Mouse (Mus musculus) MEL (cell line): ENCODE data around the gene Olfr766-ps1.

Experiments used
- CHD1 ChIP-seq: IDR thresholded peaks from 2 replicates; pipeline ENCODE4 v1.6.1; 2012; ENCODE audit warnings: low read depth, mild to moderate bottlenecking, inconsistent platforms, low read length, improper control_type of control experiment
- CTCF ChIP-seq, 3 experiments: IDR thresholded peaks in 2 of 3; conservative IDR thresholded peaks in 1 of 3; 2 replicates each; pipeline ENCODE4 v1.5.1; 2011 to 2012; ENCODE audit warnings: low read length in 3 of 3, low read depth in 2 of 3, mild to moderate bottlenecking in 2 of 3, improper control_type of control experiment in 1 of 3, inconsistent platforms in 1 of 3, mixed read lengths in 1 of 3, moderate library complexity in 1 of 3; ENCODE audit not compliant: control insufficient read depth in 1 of 3, insufficient read depth in 1 of 3, poor library complexity in 1 of 3, severe bottlenecking in 1 of 3
- E2F4 ChIP-seq: IDR thresholded peaks from 2 replicates; pipeline ENCODE4 v1.6.1; 2011; ENCODE audit warnings: low read depth, low read length, improper control_type of control experiment, borderline replicate concordance
- GATA1 ChIP-seq: IDR thresholded peaks from 2 replicates; pipeline ENCODE4 v1.6.1; 2011; ENCODE audit warnings: low read depth, low read length, improper control_type of control experiment
- HCFC1 ChIP-seq: IDR thresholded peaks from 2 replicates; pipeline ENCODE4 v1.6.1; 2012; ENCODE audit warnings: low read depth, mild to moderate bottlenecking, inconsistent platforms, low read length, improper control_type of control experiment, moderate library complexity
- MEF2A ChIP-seq: IDR thresholded peaks from 2 replicates; pipeline ENCODE4 v1.6.1; 2014; ENCODE audit warnings: low read depth, mild to moderate bottlenecking, inconsistent platforms, low read length, improper control_type of control experiment; ENCODE audit not compliant: poor library complexity, insufficient replicate concordance, severe bottlenecking; ENCODE audit errors: extremely low read depth
- MYB ChIP-seq: IDR thresholded peaks from 2 replicates; pipeline ENCODE4 v1.6.1; 2011; ENCODE audit warnings: mild to moderate bottlenecking, low read depth, low read length, improper control_type of control experiment
- POLR2A ChIP-seq, 2 experiments: IDR thresholded peaks; 2 replicates each; pipeline ENCODE4 v1.6.1; 2011 to 2012; ENCODE audit warnings: low read length in 2 of 2, mild to moderate bottlenecking in 2 of 2, control low read depth in 1 of 2, improper control_type of control experiment in 1 of 2, low read depth in 1 of 2, moderate library complexity in 1 of 2; ENCODE audit not compliant: control insufficient read depth in 1 of 2, insufficient read depth in 1 of 2, poor library complexity in 1 of 2
- POLR2AphosphoS2 ChIP-seq: IDR thresholded peaks from 2 replicates; pipeline ENCODE4 v1.6.1; 2011; ENCODE audit warnings: low read length, improper control_type of control experiment
- RAD21 ChIP-seq: IDR thresholded peaks from 2 replicates; pipeline ENCODE4 v1.6.1; 2011; ENCODE audit warnings: mild to moderate bottlenecking, low read depth, low read length, improper control_type of control experiment
- SMC3 ChIP-seq: IDR thresholded peaks from 2 replicates; pipeline ENCODE4 v1.6.1; 2011; ENCODE audit warnings: low read depth, low read length, improper control_type of control experiment
- TBP ChIP-seq: IDR thresholded peaks from 2 replicates; pipeline ENCODE4 v1.8.0; 2011; ENCODE audit warnings: low read depth, low read length, improper control_type of control experiment
- TCF12 ChIP-seq: IDR thresholded peaks from 2 replicates; pipeline ENCODE4 v1.6.1; 2014; ENCODE audit warnings: low read depth, mild to moderate bottlenecking, inconsistent platforms, low read length, improper control_type of control experiment, moderate library complexity

GRCm38 (mm10) chr10:129028343-129028742 lies 40.4 kb downstream of the Olfr766-ps1 start:
- TF ChIP-seq TCF12 (no peak), MYB (no peak), POLR2A (IDR thresholded peaks at IDR 0.05; ENCODE audit: control insufficient read depth in 1 of 2, insufficient read depth in 1 of 2, low read depth in 1 of 2, low read length in 2 of 2, poor library complexity in 1 of 2) (no peak), RAD21 (no peak), CTCF (IDR thresholded peaks at IDR 0.05 in 2 of 3, conservative IDR thresholded peaks at IDR 0.05 in 1 of 3; ENCODE audit: control insufficient read depth in 1 of 3, insufficient read depth in 1 of 3, low read depth in 2 of 3, low read length in 3 of 3, poor library complexity in 1 of 3, severe bottlenecking in 1 of 3) (no peak), E2F4 (no peak), SMC3 (no peak), MEF2A (no peak), TBP (no peak), POLR2AphosphoS2 (no peak), GATA1 (no peak), CHD1 (no peak), HCFC1 (no peak)
